Mouse (Mus musculus): ENCODE measurements around the gene Tdrd7.

- TF ChIP-seq CTCF (IDR thresholded peaks at IDR 0.05; ENCODE audit: low read depth, low read length) (no peak), POLR2A (IDR thresholded peaks at IDR 0.05; ENCODE audit: extremely low read depth, insufficient read depth, low read length) (no peak)
These were observed 14.8 kb downstream of the Tdrd7 start for GRCm38 (mm10) chr4:45979916-45980315.
